Mouse (Mus musculus): ENCODE results near the gene Rassf1.

Rassf1 gene

DNA sequence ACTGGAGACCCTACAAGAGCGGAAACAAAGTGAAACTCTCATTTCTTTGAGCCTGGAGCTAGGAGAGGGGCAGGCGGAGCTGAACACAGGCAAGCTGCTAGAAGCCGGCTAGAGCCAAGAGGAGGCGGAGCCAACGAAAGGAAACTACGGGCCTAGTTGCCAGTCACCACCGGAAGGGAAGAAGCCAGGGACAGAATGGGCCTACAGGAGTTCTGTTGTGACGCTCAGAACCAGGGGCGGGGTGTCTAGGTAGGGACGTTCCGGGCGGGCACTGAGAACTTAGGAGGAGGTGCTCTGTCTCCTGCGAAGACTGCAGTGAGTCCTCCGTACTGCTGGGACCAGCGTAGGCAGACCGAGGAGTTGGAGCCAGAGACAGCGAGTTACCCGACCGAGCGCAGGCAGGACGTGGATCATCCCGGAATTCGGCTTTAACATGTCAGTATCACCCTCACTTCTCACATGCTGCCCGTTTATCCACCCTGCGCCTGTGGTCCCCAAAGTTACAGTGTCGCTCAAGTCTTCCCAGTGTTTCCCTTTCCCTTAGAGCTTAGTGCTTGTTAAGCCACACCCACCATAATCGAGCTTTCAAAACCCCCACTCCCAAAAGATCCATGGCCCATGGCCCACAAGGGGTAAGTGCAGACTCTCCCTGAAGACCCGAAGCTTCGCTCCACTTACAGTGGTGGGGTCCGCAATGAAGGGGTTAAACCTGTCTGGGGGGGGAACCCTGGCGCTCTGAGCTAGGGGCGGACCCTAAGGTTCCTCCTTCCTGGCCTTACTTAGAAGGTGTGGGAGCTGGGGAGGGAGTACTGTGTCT is 29.4 kb downstream of the Rassf1 start, which contains the start of gene Hyal3:
Hyal3 (plus strand) TSS at position 318 of the 817 bp plus-strand sequence.
- DNase-seq (ENCODE audit: low read depth): peak; percentile 78

DNA sequence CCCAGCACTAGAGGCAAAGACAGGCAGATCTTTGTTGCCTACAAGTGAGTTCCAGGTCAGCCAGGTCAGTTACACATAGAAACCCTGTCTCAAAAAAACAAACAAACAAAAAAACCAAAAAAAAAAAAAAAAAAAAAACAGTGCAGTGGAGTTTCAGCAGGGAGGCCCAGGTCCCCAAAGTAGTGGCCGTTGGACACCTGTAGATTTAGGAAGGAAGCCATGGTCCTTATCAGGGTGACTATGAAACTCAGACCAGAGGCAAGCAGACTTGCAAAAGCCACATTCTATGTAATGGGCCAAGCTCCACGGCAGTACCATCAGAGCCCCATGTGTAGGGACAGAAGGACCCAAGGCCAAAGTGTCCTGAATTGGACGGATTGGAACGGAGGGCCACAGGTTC is 30.2 kb downstream of the Rassf1 start:
- no peak for DNase-seq (ENCODE audit: low read depth)

DNA sequence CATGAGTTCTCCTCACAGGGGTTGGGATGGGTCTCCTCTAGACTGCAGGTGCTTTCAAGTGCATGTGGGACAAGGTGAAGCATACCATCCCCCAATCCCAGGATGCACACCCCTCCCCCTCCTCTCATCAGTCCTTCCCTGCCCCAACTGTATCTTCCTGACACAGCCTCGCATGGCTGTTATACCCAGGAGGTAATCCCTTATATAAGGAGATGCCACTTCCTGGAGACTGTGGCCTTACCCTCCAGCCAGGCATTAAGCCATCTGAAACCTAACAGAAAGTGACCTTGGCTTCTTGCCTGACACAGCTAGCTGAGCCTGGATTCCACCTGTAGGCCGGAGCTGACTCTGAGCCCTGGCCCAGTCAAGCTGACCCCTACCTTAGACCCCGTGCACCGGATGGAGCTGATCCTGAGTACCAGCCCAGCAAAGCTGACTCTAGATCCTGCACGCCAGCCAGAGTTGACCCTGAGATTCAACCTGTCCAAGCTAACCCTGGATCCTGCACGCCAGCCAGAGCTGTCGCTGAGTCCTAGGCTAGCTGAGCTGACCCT is 31.2 kb downstream of the Rassf1 start:
- no peak for DNase-seq (ENCODE audit: low read depth)

DNA sequence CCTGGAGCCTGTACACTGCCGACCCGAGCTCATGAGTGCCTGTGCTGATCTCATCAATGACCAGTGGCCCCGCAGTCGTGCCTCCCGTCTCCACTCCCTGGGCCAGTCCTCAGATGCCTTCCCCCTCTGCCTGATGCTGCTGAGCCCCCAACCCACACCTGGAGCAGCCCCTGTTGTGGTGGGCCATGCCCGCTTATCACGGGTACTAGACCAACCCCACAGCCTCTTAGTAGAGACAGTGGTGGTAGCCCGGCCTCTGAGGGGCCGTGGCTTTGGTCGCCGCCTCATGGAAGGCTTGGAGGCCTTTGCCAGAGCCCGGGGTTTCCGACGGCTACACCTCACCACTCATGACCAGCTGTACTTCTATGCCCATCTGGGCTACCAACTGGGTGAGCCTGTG is 31.8 kb downstream of the Rassf1 start:
- DNase-seq (ENCODE audit: low read depth): no peak

DNA sequence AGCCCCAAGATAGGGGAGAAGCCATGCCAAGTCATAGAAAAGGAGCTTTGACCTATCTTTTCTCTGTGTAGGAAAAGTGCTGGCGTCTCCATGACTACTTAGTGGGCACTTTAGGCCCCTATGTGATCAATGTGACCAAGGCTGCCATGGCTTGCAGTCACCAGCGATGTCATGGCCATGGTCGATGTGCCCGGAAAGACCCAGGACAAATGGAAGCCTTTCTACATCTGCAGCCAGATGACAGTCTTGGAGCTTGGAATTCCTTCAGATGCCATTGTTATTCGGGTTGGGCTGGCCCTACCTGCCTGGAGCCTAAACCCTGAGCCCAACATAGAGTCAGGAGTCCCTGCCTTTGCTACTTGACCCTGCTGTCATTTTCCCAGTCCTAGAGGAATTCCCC is 35.1 kb downstream of the Rassf1 start:
- no peak for DNase-seq (ENCODE audit: low read depth)

DNA sequence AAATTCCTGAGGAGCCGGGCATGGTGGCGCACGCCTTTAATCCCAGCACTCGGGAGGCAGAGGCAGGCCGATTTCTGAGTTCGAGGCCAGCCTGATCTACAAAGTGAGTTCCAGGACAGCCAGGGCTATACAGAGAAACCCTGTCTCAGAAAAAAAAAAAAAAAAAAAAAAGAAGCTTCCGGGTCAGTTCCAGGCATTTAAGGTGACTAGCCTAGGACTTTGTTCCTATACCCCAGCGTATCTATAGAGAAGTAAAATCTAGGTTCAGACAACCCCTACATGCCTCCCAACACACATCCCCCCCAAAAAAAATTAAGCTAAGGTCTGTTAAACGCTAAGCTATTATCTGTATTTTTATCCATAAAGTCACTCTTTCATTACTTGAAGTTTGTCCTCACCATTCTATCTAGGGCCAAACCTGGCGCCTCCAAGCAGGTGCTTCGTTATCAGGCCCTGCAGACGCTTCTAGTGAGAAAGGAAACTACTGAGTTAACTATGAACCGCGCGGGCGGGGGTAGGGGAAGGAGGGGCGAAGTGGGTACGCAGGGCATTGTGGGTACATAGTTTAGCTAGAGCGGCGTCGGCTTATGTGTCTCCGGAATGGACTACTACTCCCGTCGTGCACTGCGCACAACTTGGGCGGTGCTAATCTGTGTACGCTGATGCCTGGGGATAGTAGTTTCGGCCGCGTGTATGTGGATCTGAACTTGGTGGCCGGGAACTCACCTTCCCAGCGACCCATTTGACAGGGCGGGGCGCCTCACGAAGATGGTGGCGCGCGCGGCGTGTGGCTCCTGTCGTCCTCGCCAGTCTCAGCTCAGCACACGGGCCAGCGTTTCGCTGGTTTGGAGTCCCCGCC is 35.8 kb downstream of the Rassf1 start, which contains the start of gene Ifrd2:
Ifrd2 (plus strand) TSS at position 669 of the 859 bp plus-strand sequence.
- peak; percentile 94 for DNase-seq (ENCODE audit: low read depth)

DNA sequence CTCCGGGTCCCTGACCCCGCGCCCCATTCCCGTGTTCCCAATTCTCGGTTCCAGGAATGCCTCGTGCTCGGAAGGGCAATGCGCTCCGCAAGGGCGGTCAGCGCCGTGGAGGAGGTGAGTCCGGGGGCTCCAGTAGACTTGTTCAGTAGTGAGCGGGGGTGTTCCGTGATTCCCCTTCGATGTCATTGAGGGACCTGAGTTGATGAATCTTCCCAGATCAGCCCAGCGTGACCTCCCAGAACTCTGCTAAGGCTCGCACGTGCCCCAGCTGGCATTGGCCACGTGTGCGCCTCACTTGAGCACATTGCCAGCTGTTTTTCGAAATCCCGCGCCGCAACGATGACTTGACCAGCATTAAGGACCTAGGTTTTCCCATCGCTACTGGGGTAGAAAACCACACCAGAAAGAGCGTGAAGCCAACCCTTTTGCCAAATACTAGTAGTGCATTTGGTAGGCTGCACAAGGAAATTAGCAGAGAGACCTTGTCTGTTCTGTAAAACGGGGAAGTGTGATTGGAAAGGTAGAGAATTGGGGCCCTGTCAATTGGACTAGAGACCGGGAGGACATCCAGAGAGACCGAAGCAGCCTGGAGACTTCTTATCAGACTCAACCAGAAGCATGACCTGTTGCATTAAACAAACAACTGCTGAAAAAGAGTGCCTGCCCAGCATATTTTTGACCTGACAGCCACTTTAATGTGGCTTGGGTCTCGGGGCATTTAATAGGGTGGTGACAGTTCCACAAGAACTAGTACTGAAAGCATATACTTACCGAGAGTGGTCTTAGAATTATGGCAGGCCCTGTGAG is 36.7 kb downstream of the Rassf1 start:
- no peak for DNase-seq (ENCODE audit: low read depth)

DNA sequence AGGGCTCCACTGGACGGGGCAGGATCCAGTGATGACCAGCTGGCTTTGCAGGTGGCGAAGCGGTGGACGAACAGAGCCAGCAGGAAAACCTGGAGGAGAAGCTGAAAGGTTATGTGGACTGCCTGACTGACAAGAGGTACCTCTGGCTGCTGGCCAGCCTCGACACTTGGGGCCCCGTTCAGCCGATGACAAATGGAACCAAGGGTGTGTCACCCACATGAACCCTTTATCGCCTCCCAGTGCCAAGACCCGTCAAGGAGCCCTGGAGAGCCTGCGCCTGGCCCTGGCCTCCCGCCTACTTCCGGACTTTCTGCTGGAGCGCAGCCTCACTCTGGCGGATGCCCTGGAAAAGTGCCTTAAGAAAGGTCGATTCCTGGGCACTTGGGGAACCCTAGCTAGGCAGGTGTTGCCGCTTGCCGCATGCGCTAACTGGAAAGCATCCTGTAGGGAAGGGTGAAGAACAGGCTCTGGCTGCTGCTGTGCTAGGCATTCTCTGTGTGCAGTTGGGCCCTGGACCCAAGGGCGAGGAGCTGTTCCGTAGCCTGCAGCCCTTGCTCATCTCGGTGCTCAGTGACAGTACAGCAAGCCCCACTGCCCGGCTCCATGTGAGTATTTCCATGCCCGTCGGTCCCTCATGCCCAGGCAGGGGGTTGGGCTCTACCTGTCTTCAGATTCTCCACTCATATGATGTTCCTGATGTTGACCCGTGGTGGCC is 38.9 kb downstream of the Rassf1 start:
- no peak for DNase-seq (ENCODE audit: low read depth)

DNA sequence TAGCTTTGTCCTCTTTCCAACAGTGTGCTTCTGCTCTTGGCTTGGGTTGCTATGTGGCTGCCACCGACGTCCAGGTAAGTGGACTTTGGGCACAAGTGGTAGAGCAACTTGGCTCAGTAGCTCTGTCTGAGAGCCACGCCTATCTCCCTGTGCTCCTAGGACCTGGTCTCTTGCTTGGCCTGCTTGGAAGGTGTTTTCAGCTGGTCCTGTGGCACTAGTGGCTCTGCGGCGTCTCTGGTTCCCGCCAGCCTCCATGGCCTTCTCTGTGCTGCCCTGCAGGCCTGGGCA is 39.4 kb downstream of the Rassf1 start:
- DNase-seq (ENCODE audit: low read depth): no peak

DNA sequence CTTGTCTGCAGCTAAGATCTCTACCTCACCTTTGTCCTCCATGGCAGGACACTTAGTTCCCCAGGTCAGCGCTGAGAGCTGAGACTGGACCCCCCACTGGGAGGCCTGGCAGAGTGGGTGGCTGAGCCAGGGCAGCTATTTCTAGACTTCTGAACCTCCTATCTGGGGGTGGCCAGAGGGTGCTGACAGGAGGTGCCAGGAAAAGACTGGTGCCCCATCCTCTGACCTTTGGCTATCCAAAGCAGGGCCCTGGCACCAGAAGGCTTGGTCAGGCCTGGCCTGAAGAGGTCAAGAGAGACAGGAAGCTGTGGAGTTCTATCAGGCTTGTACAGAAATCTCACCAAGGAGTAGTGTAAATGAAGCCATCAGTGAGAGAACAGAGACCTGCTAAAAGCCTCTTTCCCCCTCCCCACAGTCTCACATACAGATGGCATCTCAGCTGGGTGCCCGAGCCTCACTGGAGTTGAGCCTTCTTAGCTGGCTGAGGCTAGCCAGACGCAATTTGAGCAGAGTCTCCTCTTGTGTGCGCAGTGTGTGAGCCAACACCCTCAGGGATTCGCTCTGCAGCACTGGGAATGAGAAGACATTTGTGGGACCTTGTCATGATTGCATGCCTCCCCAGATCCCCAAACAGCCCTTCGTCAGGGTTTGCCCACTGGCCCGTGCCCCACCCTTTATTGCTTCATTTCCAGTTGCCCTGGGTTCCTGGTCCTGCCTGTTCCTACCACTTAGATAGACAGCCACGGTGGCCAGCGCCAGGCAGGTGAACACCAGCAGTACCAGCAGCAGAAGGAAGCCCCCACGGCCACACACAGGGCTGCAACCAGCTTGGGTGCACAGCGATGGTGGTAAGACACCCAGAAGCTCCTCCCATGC is 42.0 kb downstream of the Rassf1 start:
- no peak for DNase-seq (ENCODE audit: low read depth)

DNA sequence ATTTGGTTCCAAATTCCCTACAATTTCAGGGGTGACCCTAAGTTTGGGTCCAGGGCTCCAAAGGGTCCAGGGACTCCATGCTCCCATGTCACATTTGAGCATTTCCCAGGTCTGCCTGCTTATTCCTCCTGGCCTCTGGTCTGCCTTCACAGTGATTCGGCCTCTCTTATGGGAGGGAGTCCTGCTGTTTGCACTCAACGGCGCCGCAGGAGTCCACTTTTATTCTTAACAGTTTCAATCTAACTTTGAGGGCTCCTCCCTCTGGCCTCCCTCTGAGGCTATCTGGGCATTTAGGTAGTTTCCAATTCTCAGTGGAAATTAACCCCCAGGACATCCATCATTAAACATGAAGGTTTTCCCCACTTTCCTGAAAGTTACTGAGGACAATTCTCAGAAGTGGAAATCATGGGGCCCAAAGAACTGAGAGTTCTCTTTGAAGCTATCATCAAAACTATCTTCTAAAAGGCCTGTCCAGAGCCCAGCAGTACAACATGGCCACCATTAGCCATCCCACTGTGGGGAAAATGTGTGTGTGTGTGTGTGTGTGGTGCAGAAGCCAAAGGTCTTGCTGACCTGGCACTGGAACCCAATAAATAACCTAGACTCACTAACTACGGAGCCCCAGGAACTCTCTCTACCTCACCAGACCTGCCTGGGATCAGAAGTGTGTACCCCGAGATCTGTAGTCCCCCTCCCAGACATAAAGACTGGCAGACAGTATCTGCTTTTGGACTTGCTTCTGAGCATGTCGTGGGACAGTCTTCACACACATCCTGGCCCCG is 43.1 kb downstream of the Rassf1 start:
- no peak for DNase-seq (ENCODE audit: low read depth)

DNA sequence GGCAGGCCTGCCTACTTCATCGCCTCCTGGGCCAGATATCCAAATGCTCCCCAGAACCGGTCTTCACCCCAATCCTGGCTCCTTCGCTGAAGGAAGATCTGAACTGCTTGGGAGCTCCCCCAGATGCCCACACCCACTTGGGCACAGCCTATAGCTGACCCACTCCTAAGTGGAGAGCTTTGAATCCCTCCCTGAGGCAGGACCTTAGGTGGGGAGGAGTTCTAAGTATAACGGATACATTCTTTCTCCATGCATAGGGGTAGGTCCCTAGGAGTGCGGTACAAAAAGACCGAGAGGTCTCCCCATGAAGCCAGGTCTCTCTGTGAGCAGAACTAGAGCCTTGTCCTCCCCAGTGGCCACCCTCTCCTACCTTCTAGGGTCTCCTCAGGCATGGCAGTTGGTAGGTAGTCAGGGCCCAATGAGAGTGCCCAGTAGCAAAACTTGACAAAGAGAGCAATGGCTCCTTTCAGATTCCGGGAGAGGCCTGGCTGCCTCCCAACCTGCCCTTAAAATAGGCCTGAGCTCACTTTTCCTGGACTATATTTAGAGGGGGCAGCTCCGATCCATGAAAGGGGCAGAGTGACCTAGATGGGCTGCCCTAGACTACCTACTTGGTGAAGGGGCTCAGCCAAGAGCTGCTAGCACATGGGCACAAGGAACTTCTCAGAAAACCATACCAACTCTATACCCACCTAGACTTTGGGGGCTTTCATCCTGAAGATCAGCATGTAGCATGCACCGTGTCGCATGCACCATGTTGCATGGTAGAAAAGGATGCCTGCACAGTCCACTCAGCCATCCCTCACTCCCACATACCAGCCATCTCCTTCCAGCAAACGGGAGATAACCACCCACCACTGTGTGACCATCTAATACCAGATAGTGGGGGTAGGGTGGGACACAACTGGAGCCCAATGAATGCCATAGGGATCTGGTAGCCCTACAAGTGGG is 45.5 kb downstream of the Rassf1 start:
- DNase-seq (ENCODE audit: low read depth): no peak

DNA sequence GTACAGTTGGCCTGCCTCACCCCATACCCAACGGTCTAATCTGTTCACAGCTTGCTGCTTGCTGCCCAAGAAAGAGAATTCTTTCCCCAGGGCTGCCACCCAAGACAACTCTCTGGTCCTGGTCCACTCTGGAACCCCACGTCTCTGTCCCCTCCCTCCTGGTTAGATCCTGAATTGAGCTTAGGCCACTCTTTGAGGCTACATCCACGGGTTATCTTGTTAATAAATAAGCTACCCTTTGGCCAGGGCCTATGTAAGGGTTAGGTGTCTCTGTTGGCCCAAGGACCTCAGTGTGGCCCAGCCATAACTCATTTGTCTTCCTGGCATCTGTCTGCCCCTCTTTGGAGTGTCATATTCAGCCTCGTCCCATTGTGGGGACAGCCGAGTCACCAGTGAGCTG is 47.0 kb downstream of the Rassf1 start:
- no peak for DNase-seq (ENCODE audit: low read depth)

DNA sequence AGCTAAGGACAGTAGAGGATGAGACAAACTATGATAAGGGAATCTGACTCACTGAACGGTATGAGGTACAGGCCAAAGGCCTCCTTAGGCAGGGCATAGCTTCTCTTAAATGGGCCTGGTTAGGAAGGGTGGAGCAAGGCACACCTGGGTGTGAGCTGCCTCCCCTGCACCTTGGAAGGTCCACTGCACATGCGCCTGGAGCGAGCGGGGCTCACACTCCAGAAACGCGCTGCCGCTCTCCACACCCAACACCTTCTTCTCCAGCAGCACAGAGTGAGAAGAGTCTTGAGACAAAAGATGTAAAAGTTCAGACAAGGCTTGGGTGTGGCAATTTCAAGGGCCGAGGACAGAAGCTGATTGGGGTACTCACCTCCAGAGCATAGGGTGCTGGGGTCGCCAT is 48.1 kb downstream of the Rassf1 start:
- DNase-seq (ENCODE audit: low read depth): no peak

DNA sequence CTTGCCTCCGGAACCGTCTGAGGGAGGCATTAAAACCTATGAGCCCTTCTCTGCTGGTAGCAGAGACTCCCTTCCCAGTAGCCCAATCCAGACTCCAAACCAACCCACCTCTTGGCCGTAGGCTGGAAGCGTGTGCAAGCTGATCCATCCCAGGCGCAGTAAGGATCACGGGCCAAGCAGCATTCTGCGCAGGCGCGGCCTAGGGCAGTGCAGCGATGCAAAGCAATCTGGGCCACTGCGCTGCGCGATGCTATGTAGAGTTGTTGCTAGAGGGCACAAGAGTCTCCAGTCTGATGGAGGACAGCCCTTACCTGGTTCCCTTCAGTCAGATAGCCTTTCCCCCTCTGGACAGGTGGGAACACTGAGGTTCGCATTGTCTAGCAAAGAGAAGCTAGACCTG is 48.5 kb downstream of the Rassf1 start:
- DNase-seq (ENCODE audit: low read depth): no peak

DNA sequence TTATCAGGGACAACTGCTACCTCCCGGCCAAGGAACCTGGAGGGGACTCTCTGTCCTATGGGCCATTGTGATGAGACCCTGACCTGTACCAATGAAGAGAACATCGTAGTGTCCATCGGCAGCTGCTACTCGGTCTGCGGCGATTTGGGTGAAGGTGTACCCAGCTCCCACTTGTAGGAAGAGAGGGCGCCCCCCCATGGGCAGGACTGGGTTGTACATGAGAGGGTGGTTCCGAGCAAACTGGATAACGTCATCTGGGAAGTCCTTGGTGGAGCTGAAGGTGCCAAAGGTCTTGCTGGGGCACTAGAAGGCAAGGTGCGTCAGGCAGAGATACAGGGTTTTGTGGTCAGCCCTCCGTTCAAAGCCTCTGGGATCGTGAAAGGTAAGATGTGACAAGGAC is 49.4 kb downstream of the Rassf1 start:
- no peak for DNase-seq (ENCODE audit: low read depth)

DNA sequence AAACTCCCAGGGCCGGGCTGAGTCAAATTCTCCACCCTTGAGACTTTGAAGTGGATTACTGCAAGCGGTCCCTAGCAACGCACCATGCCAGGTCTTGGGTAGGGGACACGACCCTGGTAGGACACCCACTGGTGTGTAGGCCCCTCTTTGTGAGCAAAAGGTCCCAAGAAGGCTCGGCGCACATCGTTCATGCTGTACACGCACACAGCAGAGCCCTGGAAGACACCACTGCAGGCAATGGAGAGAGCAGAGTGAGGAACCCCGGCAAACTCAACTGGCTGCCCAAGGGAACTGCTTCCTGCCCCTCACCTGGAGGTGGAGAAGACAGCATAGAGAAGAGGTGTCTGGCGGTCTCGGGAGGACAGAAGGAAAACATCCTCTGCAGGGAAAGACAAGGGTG is 49.9 kb downstream of the Rassf1 start:
- DNase-seq (ENCODE audit: low read depth): no peak

DNA sequence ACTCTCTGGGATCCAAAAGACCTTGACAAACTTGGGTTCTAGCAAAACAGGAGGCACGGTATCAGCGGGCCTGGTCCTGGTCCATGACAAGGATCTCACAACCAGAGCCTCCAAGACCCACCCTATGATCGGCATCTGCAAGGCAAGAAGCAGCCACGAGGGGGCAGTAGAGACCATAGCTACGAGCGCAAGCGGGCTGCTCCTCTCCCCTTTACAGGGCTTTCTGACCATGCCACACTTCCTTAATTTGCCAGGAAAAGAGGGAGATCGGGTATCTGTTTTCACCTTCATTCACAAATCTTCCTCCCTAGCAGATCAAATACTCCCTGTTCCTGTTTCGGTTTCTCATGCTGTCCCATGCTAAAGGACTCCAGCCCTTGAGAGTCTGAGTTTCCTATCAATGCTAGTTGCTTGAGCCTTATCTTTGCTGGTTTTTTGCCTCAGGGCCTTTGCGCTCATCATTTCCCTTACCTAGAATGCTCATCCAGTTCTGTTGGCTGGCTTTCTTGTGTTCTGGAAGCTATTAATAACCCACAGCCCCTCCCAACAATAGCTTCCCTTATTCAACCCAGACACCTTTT is 50.8 kb downstream of the Rassf1 start:
- peak; percentile 90 for DNase-seq (ENCODE audit: low read depth)
